13 mouse cellular contexts compared by ENCODE assay signal in genomic region chr9:87733236-87733630, GRCm38 (mm10). TPM values are rescaled to one million over a fixed set of nuclear protein-coding genes. Genes with fewer than 3 reads are reported as not detected.
DNase-seq lines count a peak whose midpoint lies in the region; ATAC-seq and TF ChIP-seq lines count a peak whose summit lies in the region.
"Had no signal": no experiment of that assay in that cellular context is flagged by ENCODE, and none has a peak within 500 bp of the region (broad histone marks: within the 10 kb centered on the region; RNA-seq: fewer than 3 reads in every experiment).

No protein-coding gene starts in this region.

- 2% methylated on average over 11 of the region's 11 CpGs for WGBS in embryonic facial prominence, embryonic 11.5 days
- WGBS in embryonic facial prominence, embryonic 10.5 days: 1% methylated on average over 11 of the region's 11 CpGs
- 10% methylated on average over 11 of the region's 11 CpGs for WGBS in kidney, postnatal 0 days
- 2% methylated on average over 11 of the region's 11 CpGs for WGBS in kidney, embryonic 14.5 days
- WGBS in hindbrain, postnatal 0 days: under 1% methylated on average over 11 of the region's 11 CpGs

- no peak overlapping the region for H3K27ac ChIP-seq in embryonic facial prominence, embryonic 11.5 days (replicated peaks; ENCODE audit: low read depth, low read length)
- H3K27ac ChIP-seq in embryonic facial prominence, embryonic 10.5 days (replicated peaks): no peak overlapping the region
- H3K27ac ChIP-seq in kidney, postnatal 0 days: no peak overlapping the region
- H3K27ac ChIP-seq in kidney, embryonic 14.5 days (ENCODE audit: low read depth, low read length): no peak overlapping the region
- no peak overlapping the region for H3K27ac ChIP-seq in hindbrain, postnatal 0 days
- H3K27ac ChIP-seq: midbrain, embryonic 12.5 days had no signal

- no peaks in the 10 kb centered on the region for H3K9me3 ChIP-seq in embryonic facial prominence, embryonic 11.5 days (replicated peaks; ENCODE audit: control insufficient read depth, low read length)
- H3K9me3 ChIP-seq in embryonic facial prominence, embryonic 10.5 days: no peaks in the 10 kb centered on the region
- H3K9me3 ChIP-seq in kidney, postnatal 0 days (replicated peaks; ENCODE audit: low read length): no peaks in the 10 kb centered on the region
- H3K9me3 ChIP-seq in kidney, embryonic 14.5 days (ENCODE audit: control insufficient read depth, low read length): no peaks in the 10 kb centered on the region
- H3K9me3 ChIP-seq in hindbrain, postnatal 0 days (ENCODE audit: low read length): no peaks in the 10 kb centered on the region
- H3K9me3 ChIP-seq: midbrain, embryonic 12.5 days had no signal

- no peaks in the 10 kb centered on the region for H3K36me3 ChIP-seq in embryonic facial prominence, embryonic 11.5 days (replicated peaks; ENCODE audit: control insufficient read depth, insufficient read depth, low read depth, low read length)
- H3K36me3 ChIP-seq in embryonic facial prominence, embryonic 10.5 days (replicated peaks): no peaks in the 10 kb centered on the region
- no peaks in the 10 kb centered on the region for H3K36me3 ChIP-seq in kidney, postnatal 0 days (ENCODE audit: insufficient read depth, low read length)
- H3K36me3 ChIP-seq in kidney, embryonic 14.5 days (ENCODE audit: control insufficient read depth, insufficient read depth, low read length): no peaks in the 10 kb centered on the region
- no peaks in the 10 kb centered on the region for H3K36me3 ChIP-seq in hindbrain, postnatal 0 days (ENCODE audit: insufficient read depth, low read length)
- H3K36me3 ChIP-seq: midbrain, embryonic 12.5 days had no signal

- peaks cover 3% of the 10 kb centered on the region for H3K4me1 ChIP-seq in embryonic facial prominence, embryonic 11.5 days (ENCODE audit: control insufficient read depth, insufficient read depth, low read length)
- H3K4me1 ChIP-seq in embryonic facial prominence, embryonic 10.5 days: peaks cover 24% of the 10 kb centered on the region
- H3K4me1 ChIP-seq in kidney, postnatal 0 days (replicated peaks; ENCODE audit: insufficient read depth, low read length): 0 out of 2 replicates have a peak, but pooled peaks cover 11% of the 10 kb centered on the region
- H3K4me1 ChIP-seq in kidney, embryonic 14.5 days (ENCODE audit: control insufficient read depth, insufficient read depth, low read length): 0 out of 2 replicates have a peak, but pooled peaks cover 7% of the 10 kb centered on the region
- H3K4me1 ChIP-seq in hindbrain, postnatal 0 days (ENCODE audit: insufficient read depth, low read length): no peaks in the 10 kb centered on the region

- TF ChIP-seq CTCF in kidney, postnatal 0 days (IDR thresholded peaks at IDR 0.05; ENCODE audit: low read depth): no peak; the same call in 1 of the 2 replicates
- peak; percentile 29 for TF ChIP-seq CTCF in hindbrain, postnatal 0 days (IDR thresholded peaks at IDR 0.05; ENCODE audit: low read depth)

- no peak overlapping the region; the same call in 1 of the 2 replicates for H3K4me2 ChIP-seq in embryonic facial prominence, embryonic 11.5 days (ENCODE audit: low read depth, low read length)
- no peak overlapping the region for H3K4me2 ChIP-seq in kidney, postnatal 0 days (ENCODE audit: low read length)
- H3K4me2 ChIP-seq in kidney, embryonic 14.5 days (replicated peaks; ENCODE audit: low read depth, low read length): no peak overlapping the region; the same call in 1 of the 2 replicates
- H3K4me2 ChIP-seq in hindbrain, postnatal 0 days (ENCODE audit: low read depth, low read length): no peak overlapping the region
- H3K4me2 ChIP-seq: midbrain, embryonic 12.5 days had no signal

- no peak overlapping the region for H3K4me3 ChIP-seq in embryonic facial prominence, embryonic 11.5 days (ENCODE audit: low read depth, low read length)
- no peak overlapping the region for H3K4me3 ChIP-seq in embryonic facial prominence, embryonic 10.5 days
- no peak overlapping the region for H3K4me3 ChIP-seq in kidney, postnatal 0 days (replicated peaks; ENCODE audit: low read depth, low read length)
- no peak overlapping the region for H3K4me3 ChIP-seq in kidney, embryonic 14.5 days (ENCODE audit: low read length)
- H3K4me3 ChIP-seq in hindbrain, postnatal 0 days (ENCODE audit: low read length): no peak overlapping the region
- H3K4me3 ChIP-seq: midbrain, embryonic 12.5 days had no signal

- peak; percentile 24 for DNase-seq in embryonic facial prominence, embryonic 11.5 days (ENCODE audit: low spot score)
- DNase-seq in embryonic facial prominence, embryonic 10.5 days (ENCODE audit: low spot score): no peak
- DNase-seq in kidney, postnatal 0 days (ENCODE audit: low spot score): peak; percentile 16
- peak; percentile 59 for DNase-seq in embryo, embryonic 11 days
- DNase-seq in hindbrain, postnatal 0 days (ENCODE audit: low spot score): no peak
- DNase-seq in frontal cortex, postnatal 14 days (ENCODE audit: low spot score in 2 of 2): no peak
- DNase-seq in adrenal gland, adult (ENCODE audit: inconsistent age in 2 of 2, low spot score in 1 of 2): no peak
- DNase-seq: adrenal gland, adult 2 months; cerebellum, postnatal 36 days; liver, postnatal 0 days had no signal

- ATAC-seq in embryonic facial prominence, embryonic 11.5 days (replicated peaks; ENCODE audit: insufficient number of reproducible peaks, low FRiP score, low TSS enrichment, low read depth): no peak
- ATAC-seq in kidney, postnatal 0 days (replicated peaks; ENCODE audit: low FRiP score, low read depth): no peak
- ATAC-seq in kidney, embryonic 14.5 days (ENCODE audit: low FRiP score, low TSS enrichment): no peak
- no peak for ATAC-seq in hindbrain, postnatal 0 days
- ATAC-seq: liver, postnatal 0 days had no signal

- H3K9ac ChIP-seq in embryonic facial prominence, embryonic 11.5 days (replicated peaks; ENCODE audit: low read length): no peak overlapping the region
- no peak overlapping the region for H3K9ac ChIP-seq in kidney, postnatal 0 days (ENCODE audit: low read depth, low read length)
- no peak overlapping the region for H3K9ac ChIP-seq in kidney, embryonic 14.5 days (ENCODE audit: low read depth, low read length)
- no peak overlapping the region for H3K9ac ChIP-seq in hindbrain, postnatal 0 days (replicated peaks; ENCODE audit: low read length)
- H3K9ac ChIP-seq: liver, postnatal 0 days; midbrain, embryonic 12.5 days had no signal

- H3K27me3 ChIP-seq in embryonic facial prominence, embryonic 11.5 days (ENCODE audit: control insufficient read depth, insufficient read depth, low read length): peaks cover 57% of the 10 kb centered on the region
- H3K27me3 ChIP-seq in embryonic facial prominence, embryonic 10.5 days (replicated peaks; ENCODE audit: low read depth, poor library complexity, severe bottlenecking): peaks cover 98% of the 10 kb centered on the region
- H3K27me3 ChIP-seq in kidney, postnatal 0 days (ENCODE audit: insufficient read depth, low read length): peaks cover 80% of the 10 kb centered on the region
- peaks cover 82% of the 10 kb centered on the region for H3K27me3 ChIP-seq in kidney, embryonic 14.5 days (ENCODE audit: control insufficient read depth, insufficient read depth, low read length)
- H3K27me3 ChIP-seq in hindbrain, postnatal 0 days (ENCODE audit: insufficient read depth, low read length): peaks cover 76% of the 10 kb centered on the region

RNA-seq across cellular contexts. Expression of gene Tbx18, which starts 2.2 kb away (rescaled TPM):
- 3.9 and 4.1 TPM in 2 replicates for polyA plus RNA-seq in embryonic facial prominence, embryonic 11.5 days (2014; fragmentation: Nextera tagmentation; extraction: Ambion mirVana)
- 2.6 and 2.8 TPM in 2 replicates for polyA plus RNA-seq in embryonic facial prominence, embryonic 10.5 days (2016; fragmentation: Nextera tagmentation; extraction: Ambion mirVana)
- 0.84 and 0.89 TPM in 2 replicates for polyA plus RNA-seq in kidney, postnatal 0 days (2015; fragmentation: Nextera tagmentation; extraction: Ambion mirVana)
- 3.1 and 3.5 TPM in 2 replicates for polyA plus RNA-seq in kidney, embryonic 14.5 days (2014; fragmentation: Nextera tagmentation; extraction: Ambion mirVana)
- 3.3 and 5.9 TPM in 2 replicates for total RNA-seq in hindbrain, postnatal 0 days (2014; rRNA removed)
- polyA plus RNA-seq in hindbrain, postnatal 0 days (2015; fragmentation: Nextera tagmentation; extraction: Ambion mirVana): 1.2 and 1.7 TPM in 2 replicates
- total RNA-seq: MEL had no signal
- polyA plus RNA-seq: liver, postnatal 0 days had no signal

Comparison
In these comparisons a context has a peak if more than half of its experiments do, and no peak if none do; other contexts are left out.
1. DNase-seq: peak in embryonic facial prominence, embryonic 11.5 days (single experiment), kidney, postnatal 0 days (single experiment) and embryo, embryonic 11 days (single experiment); none in embryonic facial prominence, embryonic 10.5 days (single experiment), hindbrain, postnatal 0 days (single experiment), frontal cortex, postnatal 14 days (0 of 2) and adrenal gland, adult (0 of 2).